Mouse (Mus musculus): ENCODE data around the gene Higd1c. TPM values are rescaled to one million over a fixed set of nuclear protein-coding genes. Genes with fewer than 3 reads are reported as not detected.

The Higd1c gene
- total RNA-seq, 1 experiment from 2014 or later: not detected

- peak; percentile 78 for ATAC-seq (ENCODE audit: extremely low read depth, insufficient number of reproducible peaks, low FRiP score, poor library complexity, severe bottlenecking)
Measured at GRCm38 (mm10) chr15:100422899-100423860, 58.8 kb downstream of the Higd1c start.

- ATAC-seq (ENCODE audit: extremely low read depth, insufficient number of reproducible peaks, low FRiP score, poor library complexity, severe bottlenecking): no peak
Measured at GRCm38 (mm10) chr15:100423916-100424315, 59.6 kb downstream of the Higd1c start.

- no peak for ATAC-seq (ENCODE audit: extremely low read depth, insufficient number of reproducible peaks, low FRiP score, poor library complexity, severe bottlenecking)
Measured at GRCm38 (mm10) chr15:100424396-100425122, 60.2 kb downstream of the Higd1c start, which contains the start of gene Slc11a2. Slc11a2 (minus strand) TSS chr15:100425072.

DNA sequence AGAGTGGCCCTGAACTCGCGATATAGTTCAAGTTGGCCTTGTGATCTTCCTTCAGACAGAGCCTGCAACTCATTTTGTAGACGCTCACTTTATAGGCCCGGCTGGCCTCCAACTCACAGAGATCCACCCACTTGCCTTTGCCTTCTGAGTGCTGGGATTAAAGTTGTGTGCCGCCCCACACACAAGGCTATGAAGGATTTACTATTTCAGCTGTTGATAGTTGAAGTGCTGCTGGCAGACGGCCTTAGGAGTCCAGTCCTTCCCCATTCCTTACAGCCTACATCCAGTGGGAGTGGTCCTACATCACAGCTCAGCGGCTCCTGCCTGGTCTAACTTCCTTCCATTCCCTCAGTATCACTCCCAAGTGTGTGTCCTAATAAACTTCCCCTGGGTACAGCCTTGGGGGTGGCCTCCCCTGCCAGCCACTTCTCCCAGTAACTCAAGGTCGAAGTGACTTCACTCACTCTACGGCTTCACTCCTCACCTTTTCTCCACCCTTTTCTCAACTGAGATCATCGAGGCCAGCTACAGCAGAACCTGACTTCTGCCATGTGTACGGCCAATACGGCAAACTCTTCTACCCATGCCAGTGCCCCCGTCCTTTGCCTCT lies 64.1 kb downstream of the Higd1c start:
- no peak for ATAC-seq (ENCODE audit: extremely low read depth, insufficient number of reproducible peaks, low FRiP score, poor library complexity, severe bottlenecking)

DNA sequence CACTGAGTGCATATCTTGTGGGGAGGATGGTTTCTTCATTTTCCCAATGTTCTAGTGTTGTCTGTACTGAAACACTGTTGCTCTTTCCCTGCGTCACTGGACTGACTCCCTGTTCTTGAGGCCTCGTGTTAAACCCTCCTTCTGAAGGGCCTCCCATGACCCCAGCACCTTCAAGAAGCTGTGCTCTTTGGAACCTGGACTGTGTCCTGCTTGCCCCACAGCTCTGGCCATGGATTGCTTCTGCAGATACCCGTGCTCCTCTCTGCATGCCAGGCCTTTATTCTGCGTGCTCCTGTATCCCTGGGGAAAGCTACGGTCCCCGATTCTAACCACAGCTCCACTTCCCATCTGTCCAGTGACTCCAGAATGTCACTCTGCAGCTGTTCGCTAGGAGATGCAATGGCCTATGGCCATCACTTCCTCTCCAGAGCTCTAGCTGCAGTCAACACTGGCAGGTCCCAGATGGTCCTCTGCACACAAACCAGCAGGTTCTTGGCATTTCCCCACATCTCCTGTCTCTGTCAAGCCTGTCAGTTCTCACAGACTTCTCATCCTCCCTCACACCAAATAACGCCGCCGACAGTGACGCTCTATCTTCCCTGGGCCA lies 65.7 kb downstream of the Higd1c start:
- no peak for ATAC-seq (ENCODE audit: extremely low read depth, insufficient number of reproducible peaks, low FRiP score, poor library complexity, severe bottlenecking)

- no peak for ATAC-seq (ENCODE audit: extremely low read depth, insufficient number of reproducible peaks, low FRiP score, poor library complexity, severe bottlenecking)
Measured at GRCm38 (mm10) chr15:100433234-100433633, 68.9 kb downstream of the Higd1c start.

Other genes starting within 250 kb of the Higd1c start
- gene Atf1, start 136.7 kb upstream of the Higd1c start, total RNA-seq (2017): 81.8 and 86.3 TPM in 2 replicates
- gene Tmprss12, start 83.7 kb upstream of the Higd1c start, total RNA-seq (2017): not detected in 2 replicates
- gene Mettl7a1, start 60.4 kb upstream of the Higd1c start, total RNA-seq (2017): 18.3 and 21.2 TPM in 2 replicates
- not detected in 2 replicates for gene Mettl7a3, start 29.6 kb upstream of the Higd1c start, total RNA-seq (2017)
- not detected in 2 replicates for gene Methig1, start 11.4 kb upstream of the Higd1c start, total RNA-seq (2017)
- not detected in 2 replicates for gene Mettl7a2, start 11.3 kb upstream of the Higd1c start, total RNA-seq (2017)
- gene Gm5475, start 57.6 kb downstream of the Higd1c start, total RNA-seq (2017): not detected in 2 replicates
- 7.6 and 7.9 TPM in 2 replicates for gene Slc11a2, start 60.5 kb downstream of the Higd1c start, total RNA-seq (2017)
- 28.9 and 30.2 TPM in 2 replicates for gene Letmd1, start 104.5 kb downstream of the Higd1c start, total RNA-seq (2017)
- gene Csrnp2, start 130.9 kb downstream of the Higd1c start, total RNA-seq (2017): 2.9 and 3.1 TPM in 2 replicates
- 6.5 and 12.8 TPM in 2 replicates for gene Tfcp2, start 187.5 kb downstream of the Higd1c start, total RNA-seq (2017)
- 16.7 and 27.8 TPM in 2 replicates for gene Pou6f1, start 235.4 kb downstream of the Higd1c start, total RNA-seq (2017)

All from neutrophil, adult 5-6 weeks (primary cell).